Mouse (Mus musculus): ENCODE data around the gene Phldb2. TPM values are rescaled to one million over a fixed set of nuclear protein-coding genes. Genes with fewer than 3 reads are reported as not detected.

The Phldb2 gene
- polyA plus RNA-seq, 1 experiment from 2014 or later = 200 TPM

GRCm38 (mm10) chr16:45973959-45974686 is 20.7 kb upstream of the Phldb2 start:
- POLR2A ChIA-PET = no interaction called here
- TF ChIP-seq CTCF (IDR thresholded peaks at IDR 0.05) = peak; percentile 63

GRCm38 (mm10) chr16:45970187-45970586 is 16.8 kb upstream of the Phldb2 start:
- in situ Hi-C loops (cut with MboI; ENCODE audit: low pct_unique_long_range_greater_than_20kb) = loop anchor here (10.0 kb wide), 1 partner anchor 55 kb away; no protein-coding TSS in a partner anchor
- DNase-seq (ENCODE audit: low read depth, low spot score) = no peak
- no peaks in the 10 kb centered on the region for H3K27me3 ChIP-seq
- POLR2A ChIA-PET = interaction anchor here (5.2 kb wide), 1 partner anchor 127 kb away, joined by 44 read pairs; no protein-coding TSS in a partner anchor
- ATAC-seq = no peak
- no peak for TF ChIP-seq CTCF (IDR thresholded peaks at IDR 0.05)
- CTCF ChIA-PET = interaction anchor here (1.2 to 6.2 kb wide), 6 partner anchors 10 to 125 kb away, joined by 3 to 80 read pairs (median 6); no protein-coding TSS in a partner anchor

More at GRCm38 (mm10) chr16:45973959-45974686, 20.7 kb upstream of the Phldb2 start:
- in situ Hi-C loops (cut with MboI; ENCODE audit: low pct_unique_long_range_greater_than_20kb) = loop anchor here (10.0 kb wide), 1 partner anchor 51 kb away; no protein-coding TSS in a partner anchor
- H3K27me3 ChIP-seq = no peaks in the 10 kb centered on the region
- no peak for DNase-seq (ENCODE audit: low read depth, low spot score)
- CTCF ChIA-PET = interaction anchor here (0.8 to 3.2 kb wide), 12 partner anchors 12 to 253 kb away, joined by 3 to 11 read pairs (median 4); partner anchors contain the start of gene Plcxd2
- peak; percentile 77 for ATAC-seq

- H3K27me3 ChIP-seq = no peaks in the 10 kb centered on the region
- ATAC-seq (peak; percentile 93), DNase-seq (ENCODE audit: low read depth, low spot score) (peak; percentile 97)
- CTCF ChIA-PET = interaction anchor here (1.0 to 6.2 kb wide), 13 partner anchors 12 to 215 kb away, joined by 3 to 80 read pairs (median 3); no protein-coding TSS in a partner anchor
- in situ Hi-C loops (cut with MboI; ENCODE audit: low pct_unique_long_range_greater_than_20kb) = loop anchor here (5.0 to 10.0 kb wide), 3 partner anchors 76 to 204 kb away; no protein-coding TSS in a partner anchor
- no peak for TF ChIP-seq CTCF (IDR thresholded peaks at IDR 0.05)
- POLR2A ChIA-PET = interaction anchor here (1.2 to 5.2 kb wide), 3 partner anchors 41 to 126 kb away, joined by 3 to 44 read pairs (median 6); partner anchors contain the start of gene Plcxd2
Measured at GRCm38 (mm10) chr16:45968716-45969115, 15.3 kb upstream of the Phldb2 start.

- ChIA-PET CTCF (interaction anchor here (0.7 to 6.2 kb wide), 36 partner anchors 10 to 285 kb away, joined by 3 to 80 read pairs (median 4); partner anchors contain the start of genes Abhd10 and Phldb2), POLR2A (interaction anchor here (1.2 to 5.2 kb wide), 3 partner anchors 77 to 131 kb away, joined by 3 to 44 read pairs (median 4); no protein-coding TSS in a partner anchor)
- in situ Hi-C loops (cut with MboI; ENCODE audit: low pct_unique_long_range_greater_than_20kb) = loop anchor here (5.0 to 10.0 kb wide), 3 partner anchors 75 to 203 kb away; no protein-coding TSS in a partner anchor
- TF ChIP-seq CTCF (IDR thresholded peaks at IDR 0.05) = peak; percentile 88
- H3K27me3 ChIP-seq = no peaks in the 10 kb centered on the region
- ATAC-seq = peak; percentile 32
- DNase-seq (ENCODE audit: low read depth, low spot score) = no peak
Measured at GRCm38 (mm10) chr16:45967471-45967870, 14.1 kb upstream of the Phldb2 start.

- POLR2A ChIA-PET = interaction anchor here (0.6 to 5.2 kb wide), 6 partner anchors 74 to 221 kb away, joined by 3 to 44 read pairs (median 4); no protein-coding TSS in a partner anchor
- CTCF ChIA-PET = interaction anchor here (0.8 to 6.2 kb wide), 32 partner anchors 11 to 284 kb away, joined by 3 to 80 read pairs (median 4); partner anchors contain the start of gene Phldb2
- DNase-seq (ENCODE audit: low read depth, low spot score) = no peak
- no peak for TF ChIP-seq CTCF (IDR thresholded peaks at IDR 0.05)
- no peak for ATAC-seq
- no peaks in the 10 kb centered on the region for H3K27me3 ChIP-seq
- in situ Hi-C loops (cut with MboI; ENCODE audit: low pct_unique_long_range_greater_than_20kb) = loop anchor here (5.0 to 10.0 kb wide), 3 partner anchors 74 to 202 kb away; no protein-coding TSS in a partner anchor
Measured at GRCm38 (mm10) chr16:45966604-45967003, 13.2 kb upstream of the Phldb2 start.

- no peaks in the 10 kb centered on the region for H3K27me3 ChIP-seq
- ChIA-PET POLR2A (no interaction called here), CTCF (interaction anchor here (1.8 to 6.2 kb wide), 3 partner anchors 9 to 119 kb away, joined by 8 to 80 read pairs (median 22); partner anchors contain the start of gene Phldb2)
- in situ Hi-C loops (cut with MboI; ENCODE audit: low pct_unique_long_range_greater_than_20kb) = loop anchor here (5.0 to 10.0 kb wide), 3 partner anchors 72 to 200 kb away; no protein-coding TSS in a partner anchor
- ATAC-seq = no peak
- no peak for DNase-seq (ENCODE audit: low read depth, low spot score)
- no peak for TF ChIP-seq CTCF (IDR thresholded peaks at IDR 0.05)
Measured at GRCm38 (mm10) chr16:45964777-45965176, 11.4 kb upstream of the Phldb2 start.

- ChIA-PET CTCF (interaction anchor here (1.8 kb wide), 1 partner anchor 8 kb away, joined by 8 read pairs; no protein-coding TSS in a partner anchor), POLR2A (no interaction called here)
- no peak for TF ChIP-seq CTCF (IDR thresholded peaks at IDR 0.05)
- ATAC-seq (no peak), DNase-seq (ENCODE audit: low read depth, low spot score) (no peak)
- H3K27me3 ChIP-seq = no peaks in the 10 kb centered on the region
- in situ Hi-C loops (cut with MboI; ENCODE audit: low pct_unique_long_range_greater_than_20kb) = loop anchor here (10.0 kb wide), 1 partner anchor 199 kb away; no protein-coding TSS in a partner anchor
Measured at GRCm38 (mm10) chr16:45963837-45964236, 10.4 kb upstream of the Phldb2 start.

GRCm38 (mm10) chr16:45963088-45963487 is 9.7 kb upstream of the Phldb2 start:
- no peaks in the 10 kb centered on the region for H3K27me3 ChIP-seq
- in situ Hi-C loops (cut with MboI; ENCODE audit: low pct_unique_long_range_greater_than_20kb) = loop anchor here (10.0 kb wide), 1 partner anchor 198 kb away; no protein-coding TSS in a partner anchor
- CTCF ChIA-PET = no interaction called here
- no peak for TF ChIP-seq CTCF (IDR thresholded peaks at IDR 0.05)
- POLR2A ChIA-PET = no interaction called here
- ATAC-seq (no peak), DNase-seq (ENCODE audit: low read depth, low spot score) (no peak)

- ATAC-seq (no peak), DNase-seq (ENCODE audit: low read depth, low spot score) (no peak)
- no peak for TF ChIP-seq CTCF (IDR thresholded peaks at IDR 0.05)
- ChIA-PET POLR2A (no interaction called here), CTCF (no interaction called here)
- no peaks in the 10 kb centered on the region for H3K27me3 ChIP-seq
- in situ Hi-C loops (cut with MboI; ENCODE audit: low pct_unique_long_range_greater_than_20kb) = loop anchor here (10.0 kb wide), 1 partner anchor 196 kb away; no protein-coding TSS in a partner anchor
Measured at GRCm38 (mm10) chr16:45960978-45961377, 7.6 kb upstream of the Phldb2 start.

- no peak for DNase-seq (ENCODE audit: low read depth, low spot score)
- no peak for ATAC-seq
- in situ Hi-C loops (cut with MboI; ENCODE audit: low pct_unique_long_range_greater_than_20kb) = no loop called here
- H3K27me3 ChIP-seq = no peaks in the 10 kb centered on the region
- ChIA-PET POLR2A (interaction anchor here (0.6 kb wide), 2 partner anchors 27 to 199 kb away, joined by 3 read pairs; no protein-coding TSS in a partner anchor), CTCF (interaction anchor here (0.9 to 1.9 kb wide), 4 partner anchors 8 to 112 kb away, joined by 3 to 8 read pairs (median 5); no protein-coding TSS in a partner anchor)
- no peak for TF ChIP-seq CTCF (IDR thresholded peaks at IDR 0.05)
Measured at GRCm38 (mm10) chr16:45956390-45956950, 3.1 kb upstream of the Phldb2 start.
